Mouse (Mus musculus) CH12.LX (cell line): ENCODE data around the gene Nktr. TPM values are rescaled to one million over a fixed set of nuclear protein-coding genes. Genes with fewer than 3 reads are reported as not detected.

Experiments used
- DNase-seq: peaks from one replicate; pipeline ENCODE4 v3.0.0-alpha.2; 2013; ENCODE audit errors: extremely low read depth
- H3K27ac ChIP-seq: 2 replicates; pipeline ENCODE4 v1.5.1; 2012; ENCODE audit warnings: low read depth, mild to moderate bottlenecking, control low read depth, moderate library complexity; ENCODE audit not compliant: insufficient read depth
- H3K27me3 ChIP-seq: replicated peaks from 2 replicates; pipeline ENCODE3; 2012; ENCODE audit warnings: inconsistent platforms
- H3K36me3 ChIP-seq, 2 experiments: replicated peaks in 1 of 2; 2 replicates each; pipeline versions ENCODE3 to v1.6.1; 2012; ENCODE audit warnings: inconsistent platforms in 1 of 2, low read length in 1 of 2, mild to moderate bottlenecking in 1 of 2, mixed read lengths in 1 of 2, moderate library complexity in 1 of 2; ENCODE audit not compliant: control insufficient read depth in 1 of 2, insufficient read depth in 1 of 2
- H3K4me1 ChIP-seq, 2 experiments: 2 replicates each; pipeline ENCODE4 v1.6.1; 2012; ENCODE audit warnings: inconsistent platforms in 1 of 2, moderate library complexity in 1 of 2; ENCODE audit not compliant: insufficient read depth in 2 of 2, control insufficient read depth in 1 of 2
- H3K4me2 ChIP-seq: 2 replicates; pipeline ENCODE4 v1.6.1; 2012; ENCODE audit warnings: low read depth, mild to moderate bottlenecking, control low read depth; ENCODE audit not compliant: poor library complexity, insufficient read depth, severe bottlenecking
- H3K4me3 ChIP-seq, 3 experiments: fragments of 150-350 bp in 1 of 3; sonication (generic) in 1 of 3; replicated peaks in 1 of 3; 2 replicates each; pipeline versions ENCODE3 to v1.5.1; 2011 to 2012; ENCODE audit warnings: low read depth in 2 of 3, low read length in 2 of 3, mild to moderate bottlenecking in 2 of 3, moderate library complexity in 2 of 3, control low read depth in 1 of 3, improper control_type of control experiment in 1 of 3, inconsistent platforms in 1 of 3, mixed read lengths in 1 of 3; ENCODE audit not compliant: poor library complexity in 1 of 3
- H3K79me2 ChIP-seq: replicated peaks from 2 replicates; pipeline ENCODE4 v1.6.1; 2012; ENCODE audit warnings: mild to moderate bottlenecking, moderate library complexity; ENCODE audit not compliant: control insufficient read depth, poor library complexity, insufficient read depth, severe bottlenecking; ENCODE audit errors: extremely low read depth
- H3K9ac ChIP-seq: 2 replicates; pipeline ENCODE4 v1.6.1; 2012; ENCODE audit warnings: low read depth, mild to moderate bottlenecking, control low read depth, moderate library complexity; ENCODE audit not compliant: insufficient read depth
- H3K9me3 ChIP-seq: replicated peaks from 2 replicates; pipeline ENCODE3; 2012; ENCODE audit warnings: low read length, inconsistent platforms, mixed read lengths
- BHLHE40 ChIP-seq: IDR thresholded peaks from 2 replicates; pipeline ENCODE4 v1.6.1; 2011; ENCODE audit warnings: mild to moderate bottlenecking, low read depth, low read length, improper control_type of control experiment
- ELF1 ChIP-seq: IDR thresholded peaks from 2 replicates; pipeline ENCODE4 v1.6.1; 2014; ENCODE audit warnings: low read depth, mild to moderate bottlenecking, inconsistent platforms, low read length, improper control_type of control experiment
- EP300 ChIP-seq: IDR thresholded peaks from 2 replicates; pipeline ENCODE4 v1.6.1; 2011; ENCODE audit warnings: low read length, improper control_type of control experiment
- GABPA ChIP-seq: IDR thresholded peaks from 2 replicates; pipeline ENCODE4 v1.6.1; 2012; ENCODE audit warnings: low read depth, low read length, improper control_type of control experiment, inconsistent platforms; ENCODE audit not compliant: insufficient replicate concordance
- IRF4 ChIP-seq: IDR thresholded peaks from 2 replicates; pipeline ENCODE4 v1.6.1; 2014; ENCODE audit warnings: low read depth, mild to moderate bottlenecking, inconsistent platforms, low read length, improper control_type of control experiment
- JUND ChIP-seq: conservative IDR thresholded peaks from 2 replicates; pipeline ENCODE4 v1.6.1; 2011; ENCODE audit warnings: low read depth, low read length, improper control_type of control experiment
- KAT2A ChIP-seq: IDR thresholded peaks from 2 replicates; pipeline ENCODE4 v1.6.1; 2012; ENCODE audit warnings: low read length, improper control_type of control experiment, inconsistent platforms; ENCODE audit not compliant: insufficient replicate concordance
- MAFK ChIP-seq: IDR thresholded peaks from 2 replicates; pipeline ENCODE4 v1.6.1; 2011; ENCODE audit warnings: low read length, improper control_type of control experiment; ENCODE audit not compliant: insufficient replicate concordance
- MAX ChIP-seq: IDR thresholded peaks from 2 replicates; pipeline ENCODE4 v1.6.1; 2011; ENCODE audit warnings: low read length, improper control_type of control experiment
- MEF2A ChIP-seq: IDR thresholded peaks from 2 replicates; pipeline ENCODE4 v1.6.1; 2014; ENCODE audit warnings: low read depth, mild to moderate bottlenecking, inconsistent platforms, low read length, improper control_type of control experiment, borderline replicate concordance
- MXI1 ChIP-seq: IDR thresholded peaks from 2 replicates; pipeline ENCODE4 v1.6.1; 2011; ENCODE audit warnings: mild to moderate bottlenecking, low read depth, low read length, improper control_type of control experiment
- MYC ChIP-seq: IDR thresholded peaks from 2 replicates; pipeline ENCODE4 v1.6.1; 2011; ENCODE audit warnings: low read depth, mild to moderate bottlenecking, improper control_type of control experiment, low read length
- PAX5 ChIP-seq: IDR thresholded peaks from 2 replicates; pipeline ENCODE4 v1.6.1; 2012; ENCODE audit warnings: low read length, inconsistent platforms, mixed read lengths
- POLR2A ChIP-seq: IDR thresholded peaks from 2 replicates; pipeline ENCODE4 v1.6.1; 2011; ENCODE audit warnings: low read depth, mild to moderate bottlenecking, improper control_type of control experiment, low read length
- POLR2AphosphoS2 ChIP-seq: IDR thresholded peaks from 2 replicates; pipeline ENCODE4 v1.6.1; 2011; ENCODE audit warnings: low read depth, low read length, improper control_type of control experiment
- RCOR1 ChIP-seq: conservative IDR thresholded peaks from 2 replicates; pipeline ENCODE4 v1.6.1; 2012; ENCODE audit warnings: low read depth, mild to moderate bottlenecking, inconsistent platforms, low read length, improper control_type of control experiment
- SIN3A ChIP-seq: IDR thresholded peaks from 2 replicates; pipeline ENCODE4 v1.6.1; 2012; ENCODE audit warnings: low read length, improper control_type of control experiment, inconsistent platforms
- SMC3 ChIP-seq: IDR thresholded peaks from 2 replicates; pipeline ENCODE4 v1.6.1; 2011; ENCODE audit warnings: low read depth, low read length, improper control_type of control experiment
- TBP ChIP-seq: conservative IDR thresholded peaks from 2 replicates; pipeline ENCODE4 v1.6.1; 2011; ENCODE audit warnings: low read depth, low read length, improper control_type of control experiment
- USF1 ChIP-seq: IDR thresholded peaks from 2 replicates; pipeline ENCODE4 v1.6.1; 2014; ENCODE audit warnings: low read depth, mild to moderate bottlenecking, inconsistent platforms, low read length, improper control_type of control experiment
- USF2 ChIP-seq: conservative IDR thresholded peaks from 2 replicates; pipeline ENCODE4 v1.6.1; 2011; ENCODE audit warnings: low read depth, low read length, improper control_type of control experiment
- ZKSCAN1 ChIP-seq: IDR thresholded peaks from 2 replicates; pipeline ENCODE4 v1.6.1; 2012; ENCODE audit warnings: low read depth, inconsistent platforms, low read length, improper control_type of control experiment, borderline replicate concordance
- ZMIZ1 ChIP-seq: IDR thresholded peaks from 2 replicates; pipeline ENCODE4 v1.6.1; 2012; ENCODE audit warnings: low read depth, mild to moderate bottlenecking, inconsistent platforms, low read length, improper control_type of control experiment
- dilution Hi-C: fragments of 300-500 bp; cut with MboI; formaldehyde crosslinking; loops from 2 replicates; pipeline ENCODE4 v1.14.3; 2020; ENCODE audit warnings: low sequenced_read_pairs; ENCODE audit not compliant: extremely low pct_unique_long_range_greater_than_20kb, extremely low pct_ligation_motif_present
- in situ Hi-C: fragments of 300-500 bp; cut with MboI; formaldehyde crosslinking; loops from 3 replicates; pipeline ENCODE4 v1.14.3; 2019; ENCODE audit warnings: low sequenced_read_pairs, low pct_ligation_motif_present, low pct_unique_long_range_greater_than_20kb, mixed read lengths
- polyA plus RNA-seq: library from polyadenylated mRNA; unstranded; fragments of >175 nt; gene quantifications from 2 replicates; pipeline ENCODE4 v1.2.1, GENCODE M21; 2012; ENCODE audit warnings: low read depth; ENCODE audit not compliant: insufficient read length
- total RNA-seq, 2 experiments: library from RNA; depleted of rRNA; stranded (reverse); fragments of 300-350 nt in 1 of 2; fragments of >200 nt in 1 of 2; gene quantifications; 2 replicates each; pipeline ENCODE4 v1.2.3; 2012 to 2014

Gene Nktr
- total and polyA plus RNA-seq, 3 experiments = 31.0 to 65.0 (median 32.2) TPM

GRCm38 (mm10) chr9:121756785-121757184 is 37.8 kb downstream of the Nktr start:
- Histone ChIP-seq H3K27ac (no peak overlapping the region), H3K4me3 (no peak overlapping the region), H3K36me3 (peaks cover 55 to 79% of the 10 kb centered on the region in 2 experiments), H3K9me3 (peaks cover 27% of the 10 kb centered on the region), H3K4me1 (peaks cover 0 to 7% of the 10 kb centered on the region in 2 experiments; a peak in 1 of 4 replicates), H3K27me3 (no peaks in the 10 kb centered on the region), H3K9ac (no peak overlapping the region), H3K4me2 (no peak overlapping the region), H3K79me2 (no peaks in the 10 kb centered on the region)
- no peak for TF ChIP-seq MYC
- no peak for TF ChIP-seq ZKSCAN1
- TF ChIP-seq POLR2A = no peak
- TF ChIP-seq SIN3A = no peak
- no peak for TF ChIP-seq RCOR1
- no peak for TF ChIP-seq SMC3
- no peak for TF ChIP-seq TBP
- TF ChIP-seq JUND = no peak
- no peak for TF ChIP-seq ZMIZ1
- TF ChIP-seq ELF1 = no peak
- TF ChIP-seq GABPA = no peak
- TF ChIP-seq USF1 = no peak
- no peak for TF ChIP-seq POLR2AphosphoS2
- TF ChIP-seq PAX5 = no peak
- TF ChIP-seq KAT2A = no peak
- no peak for TF ChIP-seq USF2
- no peak for TF ChIP-seq MXI1
- TF ChIP-seq MEF2A = no peak
- no peak for TF ChIP-seq EP300
- no peak for TF ChIP-seq BHLHE40
- dilution Hi-C loops = no loop called here
- in situ Hi-C loops = no loop called here
- DNase-seq = no peak

- peaks cover 51 to 75% of the 10 kb centered on the region in 2 experiments for H3K36me3 ChIP-seq
- dilution Hi-C loops = no loop called here
- in situ Hi-C loops = no loop called here
- H3K4me1 ChIP-seq = peaks cover 0 to 7% of the 10 kb centered on the region in 2 experiments; a peak in 1 of 4 replicates
- no peak overlapping the region for H3K27ac ChIP-seq
- no peak overlapping the region for H3K4me3 ChIP-seq
- no peak overlapping the region for H3K4me2 ChIP-seq
- peaks cover 27% of the 10 kb centered on the region for H3K9me3 ChIP-seq
- H3K27me3 ChIP-seq = no peaks in the 10 kb centered on the region
- TF ChIP-seq MAX (no peak), MEF2A (no peak), SIN3A (no peak), ELF1 (no peak), PAX5 (no peak), MAFK (no peak), IRF4 (no peak)
- TF ChIP-seq, all 38 proteins: peak for 0
- Histone ChIP-seq H3K79me2 (no peaks in the 10 kb centered on the region), H3K9ac (no peak overlapping the region)
- DNase-seq = no peak
Observed at GRCm38 (mm10) chr9:121757432-121757831, 38.5 kb downstream of the Nktr start.
